Mouse (Mus musculus) G1E (cell line): Measurements from ENCODE around the gene Tlcd1. TPM values are rescaled to one million over a fixed set of nuclear protein-coding genes. Genes with fewer than 3 reads are reported as not detected.

Experiments
- ATAC-seq: 2 replicates; pipeline ENCODE4 v1.8.0; 2016; ENCODE audit warnings: mild to moderate bottlenecking; ENCODE audit not compliant: insufficient number of reproducible peaks, poor library complexity, low FRiP score, severe bottlenecking; ENCODE audit errors: extremely low read depth
- DNase-seq: peaks from one replicate; pipeline ENCODE4 v3.0.0; 2012; ENCODE audit warnings: low spot score
- H3K27me3 ChIP-seq: 2 replicates; pipeline ENCODE4 v1.6.1; 2012; ENCODE audit warnings: mild to moderate bottlenecking, low read length, inconsistent platforms; ENCODE audit not compliant: insufficient read depth
- H3K36me3 ChIP-seq: replicated peaks from 2 replicates; pipeline ENCODE3; 2012; ENCODE audit warnings: mild to moderate bottlenecking, inconsistent platforms
- H3K4me1 ChIP-seq: 2 replicates; pipeline ENCODE4 v1.6.1; 2012; ENCODE audit warnings: low read depth, low read length, inconsistent platforms, mixed read lengths; ENCODE audit not compliant: insufficient read depth
- H3K4me3 ChIP-seq: 2 replicates; pipeline ENCODE4 v1.5.1; 2012; ENCODE audit warnings: low read depth, mild to moderate bottlenecking, inconsistent platforms, low read length, moderate library complexity, mixed read lengths
- H3K9me3 ChIP-seq: replicated peaks from 2 replicates; pipeline ENCODE4 v1.6.1; 2012; ENCODE audit warnings: inconsistent platforms
- CTCF ChIP-seq: IDR thresholded peaks from 2 replicates; pipeline ENCODE4 v1.5.1; 2012; ENCODE audit warnings: low read depth, low read length, inconsistent platforms, mixed read lengths
- GATA1 ChIP-seq: IDR thresholded peaks from 2 replicates; pipeline ENCODE4 v1.6.1; 2012; ENCODE audit warnings: borderline replicate concordance, low read length, inconsistent platforms, mixed read lengths
- GATA2 ChIP-seq: IDR thresholded peaks from 2 replicates; pipeline ENCODE4 v1.6.1; 2012; ENCODE audit warnings: low read depth, low read length, inconsistent platforms, borderline replicate concordance
- POLR2AphosphoS5 ChIP-seq: IDR thresholded peaks from 2 replicates; pipeline ENCODE4 v1.6.1; 2012; ENCODE audit warnings: low read depth, low read length, inconsistent platforms; ENCODE audit not compliant: insufficient replicate concordance
- TAL1 ChIP-seq: conservative IDR thresholded peaks from 2 replicates; pipeline ENCODE4 v1.6.1; 2012; ENCODE audit warnings: low read depth, low read length, inconsistent platforms, mixed read lengths
- polyA plus RNA-seq: library from polyadenylated mRNA; stranded (reverse); fragments of >175 nt; gene quantifications from 2 replicates; pipeline ENCODE4 v1.2.3, GENCODE M21; 2012
- total RNA-seq, 2 experiments: library from RNA; stranded (forward) in 1 of 2; stranded (reverse) in 1 of 2; fragments of 200-1000 nt in 1 of 2; fragments of >200 nt in 1 of 2; fragmentation: Nextera tagmentation in 1 of 2; gene quantifications; 2 replicates each; pipeline ENCODE4 v1.2.3; 2014 to 2017

Tlcd1 gene
- total and polyA plus RNA-seq, 3 experiments = 6.7 to 47.8 (median 15.5) TPM

DNA sequence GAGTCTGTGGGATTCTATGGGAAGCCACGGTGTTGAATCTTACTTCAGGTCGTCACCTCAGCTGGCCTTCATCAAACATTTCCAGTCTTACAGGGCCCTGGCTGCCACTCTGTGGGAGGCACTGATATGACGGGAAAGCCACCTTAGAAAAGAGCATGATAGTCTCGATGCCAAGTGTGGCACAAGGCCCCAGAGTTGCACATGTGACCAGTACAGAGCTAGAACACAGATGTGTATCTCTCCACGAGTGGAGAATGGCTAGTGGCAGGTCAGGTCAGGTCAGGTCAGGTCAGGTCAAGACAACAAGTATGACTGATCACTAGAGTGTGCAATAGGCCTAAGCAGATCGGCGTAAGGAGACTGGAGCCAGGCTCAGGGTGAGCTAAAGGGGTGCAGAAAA lies 34.1 kb downstream of the Tlcd1 start:
- no peak for ATAC-seq
- no peak for DNase-seq
- peaks cover 6% of the 10 kb centered on the region for H3K4me1 ChIP-seq
- TF ChIP-seq CTCF = no peak
- no peak for TF ChIP-seq GATA1
- H3K4me3 ChIP-seq = no peak overlapping the region
- H3K27me3 ChIP-seq = no peaks in the 10 kb centered on the region
- peaks cover 96% of the 10 kb centered on the region for H3K36me3 ChIP-seq
- H3K9me3 ChIP-seq = no peaks in the 10 kb centered on the region

DNA sequence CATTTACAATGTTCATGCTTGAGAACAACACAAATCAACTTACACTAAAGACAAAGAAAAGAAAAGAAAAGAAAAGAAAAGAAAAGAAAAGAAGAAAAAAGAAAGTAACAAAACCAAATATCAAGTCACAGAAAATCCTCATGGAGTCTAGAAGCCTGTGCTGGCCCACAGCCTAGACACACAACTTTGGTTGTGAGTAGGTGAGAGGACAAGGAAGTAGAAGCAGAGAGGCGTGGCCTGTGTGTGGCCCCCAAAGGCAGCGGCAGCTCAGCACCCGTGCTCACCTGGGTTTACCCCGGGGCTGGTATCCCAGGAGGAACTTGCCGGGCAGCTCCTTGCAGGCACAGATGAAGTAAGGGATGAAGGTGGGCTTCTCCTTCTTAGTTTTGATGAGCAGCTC lies 35.0 kb downstream of the Tlcd1 start:
- H3K27me3 ChIP-seq = no peaks in the 10 kb centered on the region
- no peak for TF ChIP-seq GATA1
- no peak for TF ChIP-seq CTCF

DNA sequence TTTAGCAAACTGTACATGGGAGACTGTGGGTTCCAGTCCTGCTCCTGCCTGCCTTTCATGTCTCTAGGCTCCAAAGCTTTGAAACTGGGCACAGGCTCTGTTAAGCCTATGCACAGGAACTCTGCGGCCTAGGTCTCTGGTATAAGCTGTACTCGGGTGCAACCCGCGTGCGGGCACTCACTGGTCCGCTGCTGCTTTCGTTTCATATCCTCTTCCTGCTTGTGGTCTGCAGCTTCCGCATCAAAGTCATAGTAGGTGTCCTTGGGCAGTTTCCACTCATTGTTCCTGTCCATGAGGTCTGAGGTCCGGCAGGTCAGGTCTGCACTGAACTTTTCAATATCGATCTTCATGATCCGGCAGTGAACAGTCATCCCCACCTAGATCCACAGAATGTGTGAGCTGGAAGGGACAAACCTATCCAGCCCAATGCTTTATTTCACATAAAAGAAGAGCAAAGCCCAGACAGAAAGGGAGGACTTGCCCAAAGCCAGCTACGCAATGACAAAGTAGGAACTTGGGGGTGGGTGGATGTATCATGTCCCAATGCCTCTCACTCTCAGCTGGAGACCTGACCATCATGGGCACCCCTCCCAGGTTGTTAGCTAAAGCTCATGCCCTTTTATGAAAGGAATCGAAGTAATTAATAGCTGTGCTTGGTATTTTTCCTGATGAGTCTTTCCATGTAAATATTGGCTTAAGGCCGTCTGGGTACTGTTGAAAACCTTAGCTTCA lies 36.7 kb downstream of the Tlcd1 start:
- ATAC-seq = no peak
- H3K4me3 ChIP-seq = no peak overlapping the region

More for the DNA sequence above, 35.0 kb downstream of the Tlcd1 start:
- H3K4me1 ChIP-seq = peaks cover 6% of the 10 kb centered on the region
- no peaks in the 10 kb centered on the region for H3K9me3 ChIP-seq
- ATAC-seq = no peak
- no peak overlapping the region for H3K4me3 ChIP-seq
- peaks cover 96% of the 10 kb centered on the region for H3K36me3 ChIP-seq
- no peak for DNase-seq

DNA sequence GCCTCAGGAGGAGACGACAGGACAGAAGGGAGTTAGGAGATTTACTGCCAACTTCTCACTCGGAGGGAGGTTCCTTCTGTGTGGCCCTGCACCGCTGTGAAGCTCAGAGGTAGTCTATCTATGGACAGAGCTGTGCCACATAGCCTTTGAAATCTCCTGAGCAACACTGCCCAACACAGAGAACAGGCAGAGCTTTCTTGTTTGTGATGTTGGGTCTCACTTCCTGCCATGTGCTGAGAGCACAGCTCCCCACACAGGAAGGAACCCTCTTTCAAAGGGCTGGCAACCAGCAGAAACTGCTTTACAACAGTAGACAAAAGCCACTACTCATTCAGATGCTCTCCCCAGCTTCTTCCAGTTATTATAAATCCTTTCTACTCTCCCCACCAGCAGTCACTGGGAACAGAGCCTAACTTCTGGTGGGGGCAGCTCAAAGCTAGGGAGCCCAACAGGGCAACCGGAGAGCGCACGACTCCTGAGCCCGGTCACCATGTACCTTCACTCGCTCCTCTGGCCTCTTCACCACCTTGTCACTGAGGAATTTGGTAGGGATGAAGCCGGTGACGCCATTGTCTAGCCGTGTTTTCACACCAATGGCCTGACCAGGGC lies 39.3 kb downstream of the Tlcd1 start:
- ATAC-seq (no peak), DNase-seq (no peak)
- Histone ChIP-seq H3K4me3 (no peak overlapping the region), H3K27me3 (no peaks in the 10 kb centered on the region), H3K9me3 (no peaks in the 10 kb centered on the region), H3K36me3 (peaks cover 95% of the 10 kb centered on the region), H3K4me1 (peaks cover 5% of the 10 kb centered on the region)
- no peak for TF ChIP-seq TAL1
- TF ChIP-seq POLR2AphosphoS5 = no peak
- no peak for TF ChIP-seq GATA1
- TF ChIP-seq CTCF = no peak
- TF ChIP-seq GATA2 = no peak

More for the DNA sequence above, 36.7 kb downstream of the Tlcd1 start:
- Histone ChIP-seq H3K36me3 (peaks cover 95% of the 10 kb centered on the region), H3K27me3 (no peaks in the 10 kb centered on the region), H3K9me3 (no peaks in the 10 kb centered on the region), H3K4me1 (peaks cover 6% of the 10 kb centered on the region)
- no peak for DNase-seq
- TF ChIP-seq GATA1 (no peak), GATA2 (no peak), POLR2AphosphoS5 (no peak), CTCF (no peak), TAL1 (no peak)

DNA sequence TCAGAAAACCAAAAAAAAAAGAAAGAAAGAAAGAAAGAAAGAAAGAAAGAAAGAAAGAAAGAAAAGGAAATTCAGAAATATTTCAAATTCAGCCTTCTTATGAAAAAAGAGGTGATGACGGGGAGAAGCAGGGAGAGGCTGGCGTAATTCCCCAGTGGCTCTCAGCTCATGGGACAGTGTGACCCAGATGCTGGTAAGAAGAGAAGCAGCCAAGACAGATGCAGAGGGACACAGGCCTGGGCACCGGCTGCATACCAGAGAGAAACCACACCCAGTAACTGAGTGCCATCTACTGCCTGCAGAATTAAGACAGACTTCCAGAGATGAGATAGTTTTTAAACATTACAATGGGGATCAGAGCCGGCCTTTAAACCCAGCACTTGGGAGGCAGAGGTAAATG lies 47.1 kb downstream of the Tlcd1 start:
- Histone ChIP-seq H3K9me3 (no peaks in the 10 kb centered on the region), H3K27me3 (no peaks in the 10 kb centered on the region), H3K36me3 (peaks cover 97% of the 10 kb centered on the region), H3K4me3 (no peak overlapping the region), H3K4me1 (no peaks in the 10 kb centered on the region)
- no peak for DNase-seq
- no peak for ATAC-seq
- TF ChIP-seq GATA1 = no peak
- TF ChIP-seq POLR2AphosphoS5 = no peak
- TF ChIP-seq GATA2 = no peak
- no peak for TF ChIP-seq TAL1
- no peak for TF ChIP-seq CTCF

Other genes with a start within 250 kb of the Tlcd1 start
Only the 20 nearest of the 21 such genes appear.
- gene Phf12, start 194.0 kb upstream of the Tlcd1 start, total RNA-seq (2014; fragmentation: Nextera tagmentation) = 157 and 172 TPM in 2 replicates
- 23.0 and 24.7 TPM in 2 replicates for gene Phf12, start 194.0 kb upstream of the Tlcd1 start, total RNA-seq (2017)
- 212 and 215 TPM in 2 replicates for gene Phf12, start 194.0 kb upstream of the Tlcd1 start, polyA plus RNA-seq
- gene Dhrs13, start 144.4 kb upstream of the Tlcd1 start, total RNA-seq (2014; fragmentation: Nextera tagmentation) = 7.2 and 11.0 TPM in 2 replicates
- 9.2 and 10.0 TPM in 2 replicates for gene Dhrs13, start 144.4 kb upstream of the Tlcd1 start, total RNA-seq (2017)
- 6.9 and 7.9 TPM in 2 replicates for gene Dhrs13, start 144.4 kb upstream of the Tlcd1 start, polyA plus RNA-seq
- 18.0 and 19.4 TPM in 2 replicates for gene Flot2, start 138.8 kb upstream of the Tlcd1 start, total RNA-seq (2014; fragmentation: Nextera tagmentation)
- gene Flot2, start 138.8 kb upstream of the Tlcd1 start, total RNA-seq (2017) = 20.6 and 21.3 TPM in 2 replicates
- 13.8 and 15.6 TPM in 2 replicates for gene Flot2, start 138.8 kb upstream of the Tlcd1 start, polyA plus RNA-seq
- gene Eral1, start 96.3 kb upstream of the Tlcd1 start, total RNA-seq (2014; fragmentation: Nextera tagmentation) = 60.3 and 65.4 TPM in 2 replicates
- 35.0 and 35.7 TPM in 2 replicates for gene Eral1, start 96.3 kb upstream of the Tlcd1 start, total RNA-seq (2017)
- gene Eral1, start 96.3 kb upstream of the Tlcd1 start, polyA plus RNA-seq = 5.0 and 8.7 TPM in 2 replicates
- 14.1 and 18.1 TPM in 2 replicates for gene Fam222b, start 82.1 kb upstream of the Tlcd1 start, total RNA-seq (2014; fragmentation: Nextera tagmentation)
- gene Fam222b, start 82.1 kb upstream of the Tlcd1 start, total RNA-seq (2017) = 1.5 and 1.9 TPM in 2 replicates
- gene Fam222b, start 82.1 kb upstream of the Tlcd1 start, polyA plus RNA-seq = 28.9 and 30.3 TPM in 2 replicates
- 26.2 and 42.8 TPM in 2 replicates for gene Traf4, start 11.1 kb upstream of the Tlcd1 start, total RNA-seq (2014; fragmentation: Nextera tagmentation)
- gene Traf4, start 11.1 kb upstream of the Tlcd1 start, total RNA-seq (2017) = 7.0 and 9.2 TPM in 2 replicates
- gene Traf4, start 11.1 kb upstream of the Tlcd1 start, polyA plus RNA-seq = 53.0 and 74.4 TPM in 2 replicates
- gene Nek8, start within 50 bp of the Tlcd1 start, total RNA-seq (2014; fragmentation: Nextera tagmentation) = 7.8 and 14.8 TPM in 2 replicates
- 7.8 and 9.9 TPM in 2 replicates for gene Nek8, start within 50 bp of the Tlcd1 start, total RNA-seq (2017)
- gene Nek8, start within 50 bp of the Tlcd1 start, polyA plus RNA-seq = 7.3 and 8.5 TPM in 2 replicates
- gene Rpl23a, start 6.9 kb downstream of the Tlcd1 start, total RNA-seq (2014; fragmentation: Nextera tagmentation) = 1,467 and 1,695 TPM in 2 replicates
- 2,502 and 2,557 TPM in 2 replicates for gene Rpl23a, start 6.9 kb downstream of the Tlcd1 start, total RNA-seq (2017)
- gene Rpl23a, start 6.9 kb downstream of the Tlcd1 start, polyA plus RNA-seq = 844 and 2,130 TPM in 2 replicates
- gene Rab34, start 11.7 kb downstream of the Tlcd1 start, total RNA-seq (2014; fragmentation: Nextera tagmentation) = 0.60 TPM in 1 of 2 replicates, not detected in the other
- not detected in 2 replicates for gene Rab34, start 11.7 kb downstream of the Tlcd1 start, total RNA-seq (2017)
- gene Rab34, start 11.7 kb downstream of the Tlcd1 start, polyA plus RNA-seq = 0.52 and 0.95 TPM in 2 replicates
- not detected in 2 replicates for gene Proca1, start 16.7 kb downstream of the Tlcd1 start, total RNA-seq (2014; fragmentation: Nextera tagmentation)
- gene Proca1, start 16.7 kb downstream of the Tlcd1 start, total RNA-seq (2017) = 0.22 TPM in 1 of 2 replicates, not detected in the other
- gene Proca1, start 16.7 kb downstream of the Tlcd1 start, polyA plus RNA-seq = not detected in 2 replicates
- 19.5 and 22.7 TPM in 2 replicates for gene Sdf2, start 69.0 kb downstream of the Tlcd1 start, total RNA-seq (2014; fragmentation: Nextera tagmentation)
- gene Sdf2, start 69.0 kb downstream of the Tlcd1 start, total RNA-seq (2017) = 31.5 and 41.4 TPM in 2 replicates
- 2.3 and 7.8 TPM in 2 replicates for gene Sdf2, start 69.0 kb downstream of the Tlcd1 start, polyA plus RNA-seq
- 118 and 127 TPM in 2 replicates for gene Supt6, start 69.3 kb downstream of the Tlcd1 start, total RNA-seq (2014; fragmentation: Nextera tagmentation)
- 34.5 and 44.9 TPM in 2 replicates for gene Supt6, start 69.3 kb downstream of the Tlcd1 start, total RNA-seq (2017)
- gene Supt6, start 69.3 kb downstream of the Tlcd1 start, polyA plus RNA-seq = 129 and 137 TPM in 2 replicates
- gene 2610507B11Rik, start 85.0 kb downstream of the Tlcd1 start, total RNA-seq (2014; fragmentation: Nextera tagmentation) = 95.8 and 113 TPM in 2 replicates
- gene 2610507B11Rik, start 85.0 kb downstream of the Tlcd1 start, total RNA-seq (2017) = 53.9 and 55.8 TPM in 2 replicates
- 63.8 and 70.6 TPM in 2 replicates for gene 2610507B11Rik, start 85.0 kb downstream of the Tlcd1 start, polyA plus RNA-seq
- 2.5 and 3.7 TPM in 2 replicates for gene BC030499, start 114.1 kb downstream of the Tlcd1 start, total RNA-seq (2014; fragmentation: Nextera tagmentation)
- 0.99 and 1.2 TPM in 2 replicates for gene BC030499, start 114.1 kb downstream of the Tlcd1 start, total RNA-seq (2017)
- 0.04 TPM in 1 of 2 replicates, not detected in the other for gene BC030499, start 114.1 kb downstream of the Tlcd1 start, polyA plus RNA-seq
- 70.7 and 71.3 TPM in 2 replicates for gene Spag5, start 124.8 kb downstream of the Tlcd1 start, total RNA-seq (2014; fragmentation: Nextera tagmentation)
- gene Spag5, start 124.8 kb downstream of the Tlcd1 start, total RNA-seq (2017) = 60.8 and 66.5 TPM in 2 replicates
- gene Spag5, start 124.8 kb downstream of the Tlcd1 start, polyA plus RNA-seq = 55.3 and 77.5 TPM in 2 replicates
- gene Aldoc, start 146.3 kb downstream of the Tlcd1 start, total RNA-seq (2014; fragmentation: Nextera tagmentation) = 0.83 and 4.3 TPM in 2 replicates
- gene Aldoc, start 146.3 kb downstream of the Tlcd1 start, total RNA-seq (2017) = 10.2 and 12.9 TPM in 2 replicates
- 7.2 and 10.6 TPM in 2 replicates for gene Aldoc, start 146.3 kb downstream of the Tlcd1 start, polyA plus RNA-seq
- gene Pigs, start 151.7 kb downstream of the Tlcd1 start, total RNA-seq (2014; fragmentation: Nextera tagmentation) = 30.5 and 36.8 TPM in 2 replicates
- gene Pigs, start 151.7 kb downstream of the Tlcd1 start, total RNA-seq (2017) = 13.9 and 14.1 TPM in 2 replicates
- 60.4 and 74.5 TPM in 2 replicates for gene Pigs, start 151.7 kb downstream of the Tlcd1 start, polyA plus RNA-seq
- 4.3 and 6.7 TPM in 2 replicates for gene Unc119, start 166.8 kb downstream of the Tlcd1 start, total RNA-seq (2014; fragmentation: Nextera tagmentation)
- gene Unc119, start 166.8 kb downstream of the Tlcd1 start, total RNA-seq (2017) = 10.3 and 11.8 TPM in 2 replicates
- 8.2 and 8.8 TPM in 2 replicates for gene Unc119, start 166.8 kb downstream of the Tlcd1 start, polyA plus RNA-seq
- not detected in 2 replicates for gene Foxn1, start 209.8 kb downstream of the Tlcd1 start, total RNA-seq (2014; fragmentation: Nextera tagmentation)
- gene Foxn1, start 209.8 kb downstream of the Tlcd1 start, total RNA-seq (2017) = 0.05 TPM in 1 of 2 replicates, not detected in the other
- not detected in 2 replicates for gene Foxn1, start 209.8 kb downstream of the Tlcd1 start, polyA plus RNA-seq
- not detected in 2 replicates for gene Slc13a2, start 245.5 kb downstream of the Tlcd1 start, total RNA-seq (2014; fragmentation: Nextera tagmentation)
- not detected in 2 replicates for gene Slc13a2, start 245.5 kb downstream of the Tlcd1 start, total RNA-seq (2017)
- gene Slc13a2, start 245.5 kb downstream of the Tlcd1 start, polyA plus RNA-seq = not detected in 2 replicates